Mouse (Mus musculus): ENCODE measurements around the gene Thtpa. TPM values are rescaled to one million over a fixed set of nuclear protein-coding genes. Genes with fewer than 3 reads are reported as not detected.

Gene Thtpa
- polyA plus RNA-seq, 1 experiment from 2014 or later: 6.1 TPM

- WGBS (ENCODE audit: missing documents): 1% methylated on average over 39 of the region's 39 CpGs
- H3K36me3 ChIP-seq (ENCODE audit: inconsistent target): peaks cover 31% of the 10 kb centered on the region
- H3K79me2 ChIP-seq (ENCODE audit: inconsistent target): no peaks in the 10 kb centered on the region
- peak within 1 kb of the TSS; percentile 75 for H3K27ac ChIP-seq
- peak within 1 kb of the TSS; percentile 65 for H3K4me3 ChIP-seq (ENCODE audit: inconsistent target)
These were observed 11.5 kb downstream of the Thtpa start, which contains the start of gene Ap1g2 for GRCm38 (mm10) chr14:55105836-55106809. Gene Ap1g2, minus strand, starts transcription at chr14:55106593.

GRCm38 (mm10) chr14:55106990-55107389 is 12.4 kb downstream of the Thtpa start:
- H3K36me3 ChIP-seq (ENCODE audit: inconsistent target): peaks cover 25% of the 10 kb centered on the region
- H3K79me2 ChIP-seq (ENCODE audit: inconsistent target): no peaks in the 10 kb centered on the region
- H3K4me3 ChIP-seq (ENCODE audit: inconsistent target): no peak overlapping the region
- H3K27ac ChIP-seq: 0 out of 2 replicates have a peak overlapping the region, but pooled peaks have one; percentile 75
- 83% methylated on average over 6 of the region's 8 CpGs for WGBS (ENCODE audit: missing documents)

- 79% methylated on average over 9 of the region's 9 CpGs for WGBS (ENCODE audit: missing documents)
- no peak overlapping the region for H3K4me3 ChIP-seq (ENCODE audit: inconsistent target)
These were observed 13.8 kb downstream of the Thtpa start for GRCm38 (mm10) chr14:55108202-55108870.

GRCm38 (mm10) chr14:55109048-55109873 is 14.7 kb downstream of the Thtpa start:
- WGBS (ENCODE audit: missing documents): 50% methylated on average over 21 of the region's 21 CpGs
- Histone ChIP-seq H3K27ac (no peak overlapping the region), H3K79me2 (ENCODE audit: inconsistent target) (no peaks in the 10 kb centered on the region), H3K36me3 (ENCODE audit: inconsistent target) (peaks cover 2% of the 10 kb centered on the region; the same call in 1 of the 2 replicates), H3K4me3 (ENCODE audit: inconsistent target) (no peak overlapping the region)

More at GRCm38 (mm10) chr14:55108202-55108870, 13.8 kb downstream of the Thtpa start:
- Histone ChIP-seq H3K79me2 (ENCODE audit: inconsistent target) (no peaks in the 10 kb centered on the region), H3K36me3 (ENCODE audit: inconsistent target) (peaks cover 11% of the 10 kb centered on the region), H3K27ac (no peak overlapping the region)

- 67% methylated on average over 9 of the region's 9 CpGs for WGBS (ENCODE audit: missing documents)
- H3K4me3 ChIP-seq (ENCODE audit: inconsistent target): no peak overlapping the region
- no peaks in the 10 kb centered on the region for H3K79me2 ChIP-seq (ENCODE audit: inconsistent target)
- H3K36me3 ChIP-seq (ENCODE audit: inconsistent target): no peaks in the 10 kb centered on the region
- no peak overlapping the region for H3K27ac ChIP-seq
These were observed 15.5 kb downstream of the Thtpa start for GRCm38 (mm10) chr14:55110076-55110475.

- Histone ChIP-seq H3K27ac (no peak overlapping the region), H3K4me3 (ENCODE audit: inconsistent target) (no peak overlapping the region), H3K79me2 (ENCODE audit: inconsistent target) (no peaks in the 10 kb centered on the region), H3K36me3 (ENCODE audit: inconsistent target) (no peaks in the 10 kb centered on the region)
- WGBS (ENCODE audit: missing documents): 89% methylated on average over 2 of the region's 2 CpGs
These were observed 17.1 kb downstream of the Thtpa start for GRCm38 (mm10) chr14:55111720-55112119.

- WGBS (ENCODE audit: missing documents): 82% methylated on average over 36 of the region's 51 CpGs
- Histone ChIP-seq H3K79me2 (ENCODE audit: inconsistent target) (no peaks in the 10 kb centered on the region), H3K27ac (no peak overlapping the region), H3K36me3 (ENCODE audit: inconsistent target) (no peaks in the 10 kb centered on the region), H3K4me3 (ENCODE audit: inconsistent target) (no peak overlapping the region)
These were observed 18.9 kb downstream of the Thtpa start for GRCm38 (mm10) chr14:55113351-55113974.

GRCm38 (mm10) chr14:55113975-55114645 is 19.5 kb downstream of the Thtpa start:
- Histone ChIP-seq H3K79me2 (ENCODE audit: inconsistent target) (no peaks in the 10 kb centered on the region), H3K36me3 (ENCODE audit: inconsistent target) (no peaks in the 10 kb centered on the region), H3K27ac (no peak overlapping the region), H3K4me3 (ENCODE audit: inconsistent target) (no peak overlapping the region)
- 21% methylated on average over 26 of the region's 26 CpGs for WGBS (ENCODE audit: missing documents)

- WGBS (ENCODE audit: missing documents): 2% methylated on average over 78 of the region's 78 CpGs
- Histone ChIP-seq H3K79me2 (ENCODE audit: inconsistent target) (no peaks in the 10 kb centered on the region), H3K36me3 (ENCODE audit: inconsistent target) (no peaks in the 10 kb centered on the region), H3K27ac (no peak overlapping the region), H3K4me3 (ENCODE audit: inconsistent target) (no peak overlapping the region)
These were observed 20.4 kb downstream of the Thtpa start for GRCm38 (mm10) chr14:55114759-55115701.

GRCm38 (mm10) chr14:55115846-55116245 is 21.3 kb downstream of the Thtpa start:
- H3K79me2 ChIP-seq (ENCODE audit: inconsistent target): no peaks in the 10 kb centered on the region
- H3K27ac ChIP-seq: no peak overlapping the region
- H3K4me3 ChIP-seq (ENCODE audit: inconsistent target): no peak overlapping the region
- no peaks in the 10 kb centered on the region for H3K36me3 ChIP-seq (ENCODE audit: inconsistent target)
- 23% methylated on average over 4 of the region's 8 CpGs for WGBS (ENCODE audit: missing documents)

- no peaks in the 10 kb centered on the region for H3K79me2 ChIP-seq (ENCODE audit: inconsistent target)
- 47% methylated on average over 21 of the region's 21 CpGs for WGBS (ENCODE audit: missing documents)
- H3K27ac ChIP-seq: no peak within 1 kb of the TSS
- no peak within 1 kb of the TSS for H3K4me3 ChIP-seq (ENCODE audit: inconsistent target)
- H3K36me3 ChIP-seq (ENCODE audit: inconsistent target): no peaks in the 10 kb centered on the region
These were observed 22.0 kb downstream of the Thtpa start, which contains the start of gene Jph4 for GRCm38 (mm10) chr14:55116425-55117200. Gene Jph4, minus strand, starts transcription at chr14:55116935.

GRCm38 (mm10) chr14:55118852-55119251 is 24.3 kb downstream of the Thtpa start:
- 81% methylated on average over 4 of the region's 4 CpGs for WGBS (ENCODE audit: missing documents)
- Histone ChIP-seq H3K79me2 (ENCODE audit: inconsistent target) (no peaks in the 10 kb centered on the region), H3K36me3 (ENCODE audit: inconsistent target) (no peaks in the 10 kb centered on the region), H3K27ac (no peak overlapping the region), H3K4me3 (ENCODE audit: inconsistent target) (no peak overlapping the region)

All from macrophage (primary cell).